Mouse (Mus musculus): ENCODE data around the gene Zfp524. TPM values are rescaled to one million over a fixed set of nuclear protein-coding genes. Genes with fewer than 3 reads are reported as not detected.
A peak's percentile ranks its signal among the peaks of the same experiment; 100 is the strongest.

Gene Zfp524
- total RNA-seq, 2 experiments from 2014 or later = 7.7 to 8.2 TPM

GRCm38 (mm10) chr7:5044981-5045380 is 30.8 kb downstream of the Zfp524 start:
- DNase-seq (ENCODE audit: extremely low spot score in 1 of 2, low spot score in 1 of 2) = no peak

- no peak for DNase-seq (ENCODE audit: extremely low spot score in 1 of 2, low spot score in 1 of 2)
These were observed 31.9 kb downstream of the Zfp524 start for GRCm38 (mm10) chr7:5046112-5046511.

- DNase-seq (ENCODE audit: extremely low spot score in 1 of 2, low spot score in 1 of 2) = no peak
These were observed 33.1 kb downstream of the Zfp524 start for GRCm38 (mm10) chr7:5047313-5047712.

- DNase-seq (ENCODE audit: extremely low spot score in 1 of 2, low spot score in 1 of 2) = peak; percentile 73 to 81
These were observed 37.3 kb downstream of the Zfp524 start, which contains the start of gene Zfp580 for GRCm38 (mm10) chr7:5051193-5052192. Gene Zfp580 (plus strand): TSS chr7:5051538.

- no peak for DNase-seq (ENCODE audit: extremely low spot score in 1 of 2, low spot score in 1 of 2)
These were observed 38.2 kb downstream of the Zfp524 start for GRCm38 (mm10) chr7:5052438-5052837.

- DNase-seq (ENCODE audit: extremely low spot score in 1 of 2, low spot score in 1 of 2) = no peak
These were observed 38.7 kb downstream of the Zfp524 start for GRCm38 (mm10) chr7:5052931-5053343.

- peak; percentile 56 for DNase-seq (ENCODE audit: extremely low spot score in 1 of 2, low spot score in 1 of 2)
These were observed 39.4 kb downstream of the Zfp524 start for GRCm38 (mm10) chr7:5053456-5054179.

- peak; percentile 61 to 77 for DNase-seq (ENCODE audit: extremely low spot score in 1 of 2, low spot score in 1 of 2)
These were observed 42.5 kb downstream of the Zfp524 start for GRCm38 (mm10) chr7:5056651-5057263.

- no peak for DNase-seq (ENCODE audit: extremely low spot score in 1 of 2, low spot score in 1 of 2)
These were observed 43.2 kb downstream of the Zfp524 start for GRCm38 (mm10) chr7:5057381-5057780.

GRCm38 (mm10) chr7:5057804-5058203 is 43.6 kb downstream of the Zfp524 start:
- DNase-seq (ENCODE audit: extremely low spot score in 1 of 2, low spot score in 1 of 2) = no peak

- no peak for DNase-seq (ENCODE audit: extremely low spot score in 1 of 2, low spot score in 1 of 2)
These were observed 44.4 kb downstream of the Zfp524 start for GRCm38 (mm10) chr7:5058631-5059030.

GRCm38 (mm10) chr7:5059421-5059820 is 45.2 kb downstream of the Zfp524 start:
- no peak for DNase-seq (ENCODE audit: extremely low spot score in 1 of 2, low spot score in 1 of 2)

- peak; percentile 52 to 58 for DNase-seq (ENCODE audit: extremely low spot score in 1 of 2, low spot score in 1 of 2)
These were observed 46.1 kb downstream of the Zfp524 start for GRCm38 (mm10) chr7:5060239-5060731.

GRCm38 (mm10) chr7:5060944-5061773 is 46.9 kb downstream of the Zfp524 start:
- DNase-seq (ENCODE audit: extremely low spot score in 1 of 2, low spot score in 1 of 2) = peak; percentile 97 to 100

- peak; percentile 83 to 90 for DNase-seq (ENCODE audit: extremely low spot score in 1 of 2, low spot score in 1 of 2)
These were observed 47.7 kb downstream of the Zfp524 start, which contains the start of gene U2af2 for GRCm38 (mm10) chr7:5061774-5062359. Gene U2af2 (plus strand): TSS chr7:5062143.

GRCm38 (mm10) chr7:5062360-5063001 is 48.3 kb downstream of the Zfp524 start:
- DNase-seq (ENCODE audit: extremely low spot score in 1 of 2, low spot score in 1 of 2) = peak in 1 of 2 experiments; percentile 57

GRCm38 (mm10) chr7:5064886-5065285 is 50.7 kb downstream of the Zfp524 start:
- no peak for DNase-seq (ENCODE audit: extremely low spot score in 1 of 2, low spot score in 1 of 2)

Data from layer of hippocampus, postnatal 25 days (tissue).